Mouse (Mus musculus) ES-E14 (cell line): ENCODE measurements around the gene Tbc1d13. TPM values are rescaled to one million over a fixed set of nuclear protein-coding genes. Genes with fewer than 3 reads are reported as not detected.

Experiments used
- DNase-seq: peaks from one replicate; pipeline ENCODE4 v3.0.0-alpha.2; 2013; ENCODE audit warnings: low read depth, low spot score
- H3K27ac ChIP-seq: 2 replicates; pipeline ENCODE4 v1.5.1; 2012; ENCODE audit warnings: low read depth, mild to moderate bottlenecking, low read length, moderate library complexity, mixed read lengths; ENCODE audit not compliant: poor library complexity, insufficient read depth, severe bottlenecking
- H3K36me3 ChIP-seq: 2 replicates; pipeline ENCODE4 v1.6.1; 2012; ENCODE audit warnings: mild to moderate bottlenecking, low read length, moderate library complexity, mixed read lengths; ENCODE audit not compliant: control insufficient read depth, poor library complexity, insufficient read depth, severe bottlenecking
- H3K4me1 ChIP-seq, 2 experiments: fragments of 150-350 bp in 1 of 2; sonication (generic) in 1 of 2; 2 replicates each; pipeline ENCODE4 v1.6.1; 2012; ENCODE audit warnings: low read length in 2 of 2, mild to moderate bottlenecking in 1 of 2, mixed read lengths in 1 of 2; ENCODE audit not compliant: control insufficient read depth in 2 of 2, insufficient read depth in 2 of 2, poor library complexity in 1 of 2
- H3K4me3 ChIP-seq, 2 experiments: fragments of 150-350 bp in 1 of 2; sonication (generic) in 1 of 2; 2 replicates each; pipeline ENCODE4 v1.5.1; 2012; ENCODE audit warnings: low read length in 2 of 2, low read depth in 1 of 2, mild to moderate bottlenecking in 1 of 2, mixed read lengths in 1 of 2; ENCODE audit not compliant: insufficient read depth in 1 of 2, poor library complexity in 1 of 2, severe bottlenecking in 1 of 2
- H3K9ac ChIP-seq: 2 replicates; pipeline ENCODE4 v1.6.1; 2012; ENCODE audit warnings: low read depth, mild to moderate bottlenecking, low read length, mixed read lengths; ENCODE audit not compliant: poor library complexity, insufficient read depth, severe bottlenecking
- H3K9me3 ChIP-seq: fragments of 150-350 bp; sonication (generic); 2 replicates; pipeline ENCODE4 v1.6.1; 2012; ENCODE audit warnings: low read depth, mild to moderate bottlenecking, low read length; ENCODE audit not compliant: control insufficient read depth, insufficient read depth
- CHD2 ChIP-seq: IDR thresholded peaks from 2 replicates; pipeline ENCODE4 v1.6.1; 2014; ENCODE audit warnings: mild to moderate bottlenecking, low read depth, low read length, inconsistent platforms
- HCFC1 ChIP-seq: IDR thresholded peaks from 2 replicates; pipeline ENCODE4 v1.6.1; 2012; ENCODE audit warnings: low read length, inconsistent platforms, borderline replicate concordance; ENCODE audit not compliant: insufficient read depth
- MAFK ChIP-seq: IDR thresholded peaks from 2 replicates; pipeline ENCODE4 v1.6.1; 2014; ENCODE audit warnings: mild to moderate bottlenecking, low read depth, low read length, inconsistent platforms; ENCODE audit not compliant: insufficient read depth
- ZC3H11A ChIP-seq: IDR thresholded peaks from 2 replicates; pipeline ENCODE4 v1.6.1; 2012; ENCODE audit warnings: low read depth, mild to moderate bottlenecking, inconsistent platforms, low read length, borderline replicate concordance
- ZNF384 ChIP-seq: IDR thresholded peaks from 2 replicates; pipeline ENCODE4 v1.6.1; 2012; ENCODE audit warnings: low read depth, low read length, inconsistent platforms
- in situ Hi-C, 2 experiments: fragments of 600-800 bp; cut with MboI; formaldehyde crosslinking; loops; one replicate each; pipeline ENCODE4 v1.15.1; 2025; ENCODE audit warnings: low sequenced_read_pairs in 2 of 2, inconsistent platforms in 1 of 2; ENCODE audit not compliant: unreplicated experiment in 2 of 2
- total RNA-seq: library from RNA; depleted of rRNA; stranded (reverse); fragments of 300-350 nt; gene quantifications from 2 replicates; pipeline ENCODE4 v1.2.3, GENCODE M21; 2012

The Tbc1d13 gene
- total RNA-seq, 1 experiment, result 62.4 TPM

DNA sequence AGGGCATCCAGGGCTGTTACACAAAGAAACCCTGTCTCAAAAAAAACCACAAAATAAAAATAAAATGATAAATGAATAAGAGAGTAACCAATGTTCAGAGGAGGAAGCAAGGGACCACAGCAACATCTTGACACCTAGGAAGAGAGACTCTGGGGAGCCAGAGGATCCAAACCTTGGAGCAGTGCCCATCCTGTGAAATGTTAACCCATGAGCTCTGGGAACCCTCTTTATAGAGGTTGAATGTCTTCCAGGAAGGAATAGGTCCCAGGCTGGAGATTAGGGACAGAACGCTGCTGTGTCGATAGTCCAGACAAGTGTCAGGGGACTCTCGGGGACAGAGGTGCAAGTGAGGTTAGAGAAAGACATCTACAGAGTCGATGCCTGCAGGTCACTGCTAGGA is 13.3 kb upstream of the Tbc1d13 start:
- in situ Hi-C loops, result no loop called here
- H3K4me3 ChIP-seq, result no peak overlapping the region
- DNase-seq, result no peak
- H3K9me3 ChIP-seq, result no peaks in the 10 kb centered on the region
- H3K36me3 ChIP-seq, result no peaks in the 10 kb centered on the region; the same call in 1 of the 2 replicates
- H3K9ac ChIP-seq, result no peak overlapping the region
- no peak overlapping the region for H3K27ac ChIP-seq
- peaks cover 2 to 17% of the 10 kb centered on the region in 2 experiments; a peak in 3 of 4 replicates for H3K4me1 ChIP-seq
- TF ChIP-seq ZNF384 (no peak), CHD2 (no peak), MAFK (no peak), ZC3H11A (no peak), HCFC1 (no peak)

DNA sequence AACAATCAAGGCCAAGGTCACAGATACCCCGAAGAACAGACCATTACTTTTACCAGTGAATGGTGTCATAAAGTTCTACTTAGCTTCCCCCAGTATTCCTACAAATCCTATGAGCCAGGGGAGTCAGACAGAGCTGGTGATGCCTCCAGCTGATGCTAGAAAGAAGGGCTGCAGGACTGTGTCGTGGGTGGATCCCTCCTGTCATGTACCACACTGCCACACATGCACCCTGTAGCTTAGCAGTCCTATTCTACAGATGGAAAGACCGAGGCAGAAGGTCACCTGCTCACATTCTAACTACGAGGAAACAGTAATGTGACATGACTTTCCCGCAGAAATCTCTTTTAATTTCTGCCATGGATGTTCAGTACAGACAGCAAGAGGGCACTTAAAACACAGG is 10.8 kb upstream of the Tbc1d13 start:
- Histone ChIP-seq H3K4me3 (no peak overlapping the region), H3K36me3 (no peaks in the 10 kb centered on the region; the same call in 1 of the 2 replicates), H3K9ac (no peak overlapping the region), H3K4me1 (peaks cover 2 to 17% of the 10 kb centered on the region in 2 experiments; a peak in 3 of 4 replicates), H3K27ac (no peak overlapping the region), H3K9me3 (no peaks in the 10 kb centered on the region)
- TF ChIP-seq ZC3H11A (no peak), ZNF384 (no peak), HCFC1 (no peak), MAFK (no peak), CHD2 (no peak)
- in situ Hi-C loops, result no loop called here
- no peak for DNase-seq

DNA sequence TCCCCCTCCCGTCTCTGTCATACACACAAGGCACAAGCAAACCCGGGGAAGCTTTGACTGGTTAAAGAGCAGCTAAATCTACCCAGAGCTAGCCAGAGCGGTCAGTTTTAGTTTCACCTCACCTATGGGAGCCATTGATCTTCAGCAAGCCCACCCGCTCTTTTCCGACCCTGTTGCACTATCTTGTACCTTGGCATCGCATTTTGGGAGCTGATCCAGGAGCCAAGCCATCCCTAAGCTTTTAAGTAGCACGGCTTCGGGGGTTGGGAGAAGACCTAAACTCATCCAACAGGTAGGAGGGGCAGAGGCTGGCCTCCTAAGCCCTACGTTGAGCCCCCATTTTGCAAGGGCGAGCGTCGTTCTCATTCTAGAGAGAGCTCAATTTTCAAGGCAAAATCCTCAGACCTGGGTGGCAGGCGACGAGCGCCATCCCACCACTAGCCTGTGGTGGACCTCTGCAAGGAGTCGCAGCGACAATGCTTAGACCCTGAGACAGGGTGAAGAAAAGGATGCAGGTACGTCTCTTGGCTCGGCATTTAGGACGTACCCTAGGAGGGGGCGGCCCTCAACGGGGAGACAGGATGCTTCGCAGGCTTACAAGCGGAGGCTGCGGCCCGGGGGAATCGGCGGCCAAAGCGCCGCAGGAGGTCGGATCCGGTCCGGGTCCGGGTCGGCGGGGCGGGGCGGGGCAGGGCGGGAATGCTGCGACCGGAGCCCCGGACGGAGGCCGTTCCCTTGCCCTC is 9.6 kb upstream of the Tbc1d13 start:
- Histone ChIP-seq H3K4me1 (peaks cover 0 to 11% of the 10 kb centered on the region in 2 experiments; a peak in 2 of 4 replicates), H3K9me3 (no peaks in the 10 kb centered on the region), H3K9ac (peak overlapping the region; percentile 83), H3K27ac (peak overlapping the region; percentile 86), H3K36me3 (no peaks in the 10 kb centered on the region; the same call in 1 of the 2 replicates), H3K4me3 (peak overlapping the region; percentile 81 to 94)
- TF ChIP-seq HCFC1 (no peak), CHD2 (no peak), MAFK (no peak), ZC3H11A (no peak), ZNF384 (no peak)
- no peak for DNase-seq
- in situ Hi-C loops, result no loop called here

DNA sequence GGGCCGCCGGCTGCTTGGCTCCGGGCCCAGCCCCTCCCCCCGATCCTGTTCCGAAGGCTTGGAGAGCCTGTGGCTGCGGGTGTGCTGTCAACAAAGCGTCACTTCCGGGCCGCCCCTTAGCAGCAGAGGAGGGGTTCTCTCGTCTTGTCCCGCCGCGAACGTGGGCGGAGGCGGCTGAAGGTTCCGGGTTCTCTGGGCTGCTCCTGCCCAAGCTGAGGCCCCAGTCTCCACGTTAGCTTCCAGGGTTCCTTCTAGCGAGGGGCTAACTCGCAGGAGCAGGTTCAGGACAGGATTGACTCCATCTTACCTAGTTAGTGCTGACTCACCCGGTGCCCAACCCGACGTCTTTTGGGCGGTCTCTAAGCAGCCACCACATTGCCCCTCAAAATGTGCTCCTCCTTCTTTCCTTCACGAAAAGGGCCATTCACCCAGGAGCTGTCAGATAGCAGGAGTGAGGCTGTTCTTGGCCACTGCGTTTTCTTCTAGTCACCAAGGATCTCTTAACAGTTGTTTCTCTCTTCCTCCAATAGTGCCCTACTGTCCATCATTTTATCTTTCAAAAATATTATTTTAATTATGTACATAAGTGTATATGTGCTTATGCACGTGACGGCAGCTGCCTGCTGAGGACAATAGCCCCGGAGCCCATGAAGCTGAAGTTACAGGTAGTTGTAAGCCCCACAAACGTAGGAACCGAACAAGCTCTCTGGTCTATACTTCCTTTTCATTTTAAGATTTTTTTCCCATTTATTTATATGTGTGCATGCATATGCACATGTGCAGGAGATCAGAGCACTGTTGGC is 8.9 kb upstream of the Tbc1d13 start, which contains the start of gene Zer1:
Gene Zer1, minus strand, starts transcription at position 114 of the 803 bp plus-strand sequence.
- in situ Hi-C loops, result no loop called here
- H3K9ac ChIP-seq, result peak within 1 kb of the TSS; percentile 84
- TF ChIP-seq CHD2 (0 out of 2 replicates have a peak, but pooled peaks have one; percentile 29), ZNF384 (no peak), HCFC1 (peak; percentile 83), ZC3H11A (no peak), MAFK (peak; percentile 40; the same call in 1 of the 2 replicates)
- peaks cover 0 to 6% of the 10 kb centered on the region in 2 experiments; a peak in 2 of 4 replicates for H3K4me1 ChIP-seq
- no peaks in the 10 kb centered on the region for H3K9me3 ChIP-seq
- H3K36me3 ChIP-seq, result no peaks in the 10 kb centered on the region; the same call in 1 of the 2 replicates
- DNase-seq, result peak; percentile 87
- peak within 1 kb of the TSS; percentile 81 to 94 for H3K4me3 ChIP-seq
- H3K27ac ChIP-seq, result peak within 1 kb of the TSS; percentile 86
